Mouse (Mus musculus): ENCODE measurements at regions not wholly inside any gene's neighbourhood (a gene's known extent, or its start where the extent isn't known, plus 50 kb on each side); places are given as distances from the start of the nearest gene placed in this dataset.
A peak's percentile ranks its signal among the peaks of the same experiment; 100 is the strongest.

- no peak for DNase-seq (ENCODE audit: low read depth, low spot score)
Observed at GRCm38 (mm10) chr3:101749841-101750240, 98.9 kb downstream of the Mab21l3 start.

DNA sequence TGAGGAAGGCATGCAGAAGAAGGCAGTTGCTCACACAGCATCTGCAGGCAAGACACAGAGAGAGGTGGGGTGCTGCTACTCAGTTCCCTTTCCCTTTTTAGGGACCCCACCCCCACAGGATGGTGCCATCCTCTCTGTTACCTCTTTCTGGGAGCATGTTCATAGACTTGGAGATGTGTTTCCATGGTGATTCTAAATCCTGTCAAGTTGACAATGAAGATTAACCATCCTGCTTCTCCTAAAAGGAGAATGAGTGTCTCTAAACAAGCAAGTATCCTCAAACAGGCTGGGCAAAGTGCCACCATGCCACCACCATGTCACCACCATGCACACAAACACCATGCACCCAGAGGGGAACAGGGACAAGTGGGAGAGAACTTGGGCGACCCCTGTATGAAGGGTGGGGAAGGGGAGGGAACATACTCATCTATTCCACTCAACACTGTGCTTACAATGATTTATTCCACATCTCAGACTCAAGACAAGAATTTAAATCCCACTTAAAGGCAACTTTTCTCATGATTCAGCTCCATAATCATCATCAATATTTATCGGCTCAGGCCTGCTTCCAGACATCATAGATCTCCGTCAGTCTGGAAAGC, 99.6 kb downstream of the Mab21l3 start:
- no peak for DNase-seq (ENCODE audit: low read depth, low spot score)

DNA sequence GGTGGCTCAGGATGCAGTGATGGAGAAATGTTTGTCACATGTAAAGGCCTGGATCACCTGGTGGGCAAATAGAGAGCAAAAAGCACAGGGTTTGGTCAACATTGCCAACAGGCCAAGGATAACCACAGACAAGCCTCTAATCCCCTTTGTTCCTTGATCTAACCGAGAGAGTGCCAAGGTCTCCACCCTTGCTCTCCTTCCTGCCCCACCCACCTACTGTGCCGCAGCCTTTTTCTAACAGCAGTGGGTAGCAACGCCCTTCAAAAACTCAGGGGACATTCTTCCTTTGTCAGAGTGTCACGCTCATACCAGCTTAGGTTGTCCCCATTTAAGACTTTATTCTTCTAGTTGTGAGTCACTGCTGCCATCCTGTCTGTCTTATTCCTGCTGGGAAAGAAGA, 100.6 kb downstream of the Mab21l3 start:
- no peak for DNase-seq (ENCODE audit: low read depth, low spot score)

DNA sequence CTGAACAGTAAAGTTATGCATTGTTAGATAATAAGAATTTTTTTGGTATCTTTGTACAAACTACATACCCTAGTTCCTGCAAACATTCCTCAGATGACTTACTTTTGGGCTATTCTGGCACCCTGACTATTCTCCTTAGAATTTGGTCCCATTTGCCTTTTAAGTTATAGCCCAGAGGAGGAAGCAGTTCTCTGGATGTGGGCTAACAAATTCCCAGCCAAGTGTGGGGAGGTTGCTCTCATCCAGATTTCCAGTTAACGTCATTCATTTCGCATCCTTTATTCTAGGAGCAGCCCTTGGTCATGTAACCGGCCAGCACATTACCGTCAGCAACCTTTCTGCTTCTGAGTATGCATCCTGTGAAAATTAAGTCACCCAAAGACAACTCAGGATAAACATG, 107.9 kb downstream of the Mab21l3 start:
- DNase-seq (ENCODE audit: low read depth, low spot score), result no peak

- DNase-seq (ENCODE audit: low read depth, low spot score), result no peak
Observed at GRCm38 (mm10) chr3:101737197-101737596, 111.6 kb downstream of the Mab21l3 start.

DNA sequence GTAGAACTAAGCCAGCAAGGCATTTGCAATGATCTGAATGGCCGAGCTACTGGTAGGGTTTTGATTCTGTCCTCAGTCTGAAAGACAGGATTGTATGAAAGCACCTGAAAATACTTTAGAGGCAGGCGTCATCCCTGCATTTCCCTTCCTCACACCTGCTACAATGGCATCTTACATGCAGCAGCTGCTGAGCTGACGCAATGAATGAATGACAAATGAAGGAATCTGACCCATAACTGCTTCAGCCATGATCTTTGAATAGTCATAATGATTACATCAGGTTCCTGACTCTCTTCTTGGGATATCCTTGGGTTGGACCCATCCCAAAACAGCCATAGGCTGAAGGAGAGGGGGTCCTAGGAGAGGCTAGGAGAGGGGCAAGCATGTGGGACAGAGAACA, 119.7 kb downstream of the Mab21l3 start:
- no peak for DNase-seq (ENCODE audit: low read depth, low spot score)

GRCm38 (mm10) chr3:101722926-101723325, 118.4 kb upstream of the Atp1a1 start:
- DNase-seq (ENCODE audit: low read depth, low spot score), result peak; percentile 81

DNA sequence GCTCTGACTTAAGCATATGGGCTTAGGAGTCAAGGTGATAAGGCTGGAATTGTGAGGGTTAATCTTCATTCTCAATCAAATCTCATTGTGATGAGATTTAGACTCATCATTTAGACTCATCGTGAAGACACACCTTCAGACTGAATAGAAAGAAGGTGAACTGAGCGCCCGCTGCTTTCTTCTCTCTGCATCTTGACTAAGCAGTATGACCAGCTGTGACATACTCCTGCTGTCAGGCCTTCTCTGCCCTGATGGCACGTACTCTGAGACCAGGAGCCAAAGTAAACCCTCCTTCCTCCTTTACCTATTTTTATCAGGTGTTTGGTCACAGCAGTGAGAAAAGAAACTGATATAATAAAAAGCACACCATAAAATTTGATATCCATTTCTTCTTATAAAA, 117.5 kb upstream of the Atp1a1 start:
- DNase-seq (ENCODE audit: low read depth, low spot score), result no peak

GRCm38 (mm10) chr3:101715416-101715815, 110.9 kb upstream of the Atp1a1 start:
- DNase-seq (ENCODE audit: low read depth, low spot score), result no peak

DNA sequence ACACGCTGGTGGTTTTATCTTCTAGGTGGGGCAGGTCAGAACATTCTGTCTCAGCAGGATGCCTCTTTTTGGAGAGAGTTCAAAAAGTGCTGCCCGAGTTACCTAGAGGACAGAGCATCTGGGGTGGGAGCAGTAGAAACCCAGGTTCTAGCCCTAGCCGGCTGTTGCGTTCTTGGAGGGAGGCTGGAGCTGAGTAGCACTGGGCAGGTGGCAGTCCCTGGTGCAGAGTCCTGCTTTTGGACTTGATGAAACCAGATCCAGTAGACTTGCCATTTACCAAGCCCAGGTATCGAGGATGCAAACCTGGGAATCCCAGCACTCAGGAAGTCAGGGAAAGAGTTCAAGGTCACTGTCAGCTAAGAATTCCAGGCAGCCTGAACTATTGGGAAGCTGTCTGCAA, 110.3 kb upstream of the Atp1a1 start:
- DNase-seq (ENCODE audit: low read depth, low spot score), result no peak

DNA sequence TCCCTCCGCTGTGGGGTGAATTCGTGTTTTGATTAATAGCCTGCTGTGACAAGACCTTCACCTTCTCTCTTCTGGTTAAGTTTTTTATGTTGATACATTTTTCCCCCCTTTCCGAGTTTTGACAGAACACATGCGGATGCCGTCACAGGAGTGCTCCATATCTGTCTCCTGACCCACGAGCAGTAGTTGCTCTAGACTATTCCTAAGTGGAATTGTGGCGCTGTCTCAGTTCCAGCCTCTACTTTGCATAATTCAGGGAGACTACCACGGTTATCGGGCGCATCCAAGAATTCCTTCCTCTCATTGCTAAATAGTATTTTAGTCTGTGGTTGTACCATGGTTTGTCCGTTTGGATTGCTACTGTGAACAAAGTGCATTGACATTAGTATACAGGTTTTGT, 109.2 kb upstream of the Atp1a1 start:
- DNase-seq (ENCODE audit: low read depth, low spot score), result no peak

DNA sequence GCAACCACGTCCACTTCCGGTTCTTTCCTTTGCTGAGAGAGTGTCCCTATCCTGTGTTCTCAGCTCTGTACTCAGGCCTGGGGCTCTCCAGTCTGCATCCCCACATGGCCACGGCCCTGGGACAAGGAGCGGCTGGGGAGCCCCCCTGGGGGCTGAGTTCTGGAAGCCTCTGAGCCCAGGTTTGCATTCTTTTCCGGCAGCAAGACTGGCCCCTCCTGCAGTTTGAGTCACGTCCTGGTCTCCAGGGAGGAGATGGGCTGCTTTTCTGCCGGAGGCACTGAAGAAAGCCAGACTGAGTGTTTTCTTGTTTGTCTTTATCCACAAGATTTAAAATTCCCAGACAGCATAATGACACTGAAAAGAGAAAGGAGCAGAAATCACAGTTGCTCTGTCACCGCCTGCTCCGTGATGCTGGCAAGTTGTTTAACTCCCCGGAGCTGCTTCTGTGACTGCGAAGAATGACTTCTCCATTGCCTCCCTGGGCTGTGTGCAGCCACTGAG, 108.7 kb upstream of the Atp1a1 start:
- no peak for DNase-seq (ENCODE audit: low read depth, low spot score)

DNA sequence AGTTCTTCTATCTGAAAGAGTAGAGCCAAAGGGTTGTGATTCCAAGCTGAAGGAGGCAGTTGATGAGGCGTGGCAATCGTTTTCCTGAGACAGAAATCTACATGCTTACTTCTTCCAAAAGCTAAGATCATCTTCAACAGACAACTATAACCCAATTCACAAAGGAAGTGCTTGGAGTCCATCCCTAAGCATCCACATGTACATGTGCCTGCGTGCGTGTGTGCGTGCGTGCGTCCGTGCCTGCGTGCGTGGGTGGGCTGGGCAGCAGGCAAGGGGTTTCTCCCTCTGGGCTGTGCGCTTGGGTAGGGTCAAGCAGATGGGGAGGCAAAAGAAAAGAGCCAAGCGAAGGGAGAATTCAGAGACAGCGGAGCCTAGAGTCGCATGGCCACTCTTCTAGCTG, 108.2 kb upstream of the Atp1a1 start:
- DNase-seq (ENCODE audit: low read depth, low spot score), result no peak

GRCm38 (mm10) chr3:101711594-101712171, 107.2 kb upstream of the Atp1a1 start:
- DNase-seq (ENCODE audit: low read depth, low spot score), result peak; percentile 72

- DNase-seq (ENCODE audit: low read depth, low spot score), result no peak
Observed at GRCm38 (mm10) chr3:101709379-101709970, 105.0 kb upstream of the Atp1a1 start.

DNA sequence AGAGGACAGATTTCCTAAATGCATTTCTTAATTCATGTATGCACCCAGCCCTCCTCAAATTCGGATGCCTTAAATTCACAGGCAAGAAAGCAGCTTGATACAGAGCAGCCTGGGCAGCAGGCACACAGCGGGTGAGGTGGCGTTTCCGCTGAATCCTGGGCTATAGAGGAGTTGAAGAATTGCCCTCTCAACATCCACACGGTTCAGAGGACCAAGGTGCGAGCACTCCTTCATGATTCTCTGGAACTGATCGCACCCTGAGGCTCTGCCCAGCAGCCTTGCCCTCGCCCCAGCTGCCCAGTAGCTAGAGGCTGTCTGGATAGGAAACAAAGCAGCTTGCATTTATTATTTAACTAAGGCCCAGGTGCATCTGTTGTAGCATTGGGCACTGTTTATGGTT, 104.3 kb upstream of the Atp1a1 start:
- no peak for DNase-seq (ENCODE audit: low read depth, low spot score)

- DNase-seq (ENCODE audit: low read depth, low spot score), result no peak
Observed at GRCm38 (mm10) chr3:101704919-101705318, 100.4 kb upstream of the Atp1a1 start.

- no peak for DNase-seq (ENCODE audit: low read depth, low spot score)
Observed at GRCm38 (mm10) chr3:101704326-101704725, 99.8 kb upstream of the Atp1a1 start.

GRCm38 (mm10) chr3:101701763-101702173, 97.3 kb upstream of the Atp1a1 start:
- no peak for DNase-seq (ENCODE audit: low read depth, low spot score)

DNA sequence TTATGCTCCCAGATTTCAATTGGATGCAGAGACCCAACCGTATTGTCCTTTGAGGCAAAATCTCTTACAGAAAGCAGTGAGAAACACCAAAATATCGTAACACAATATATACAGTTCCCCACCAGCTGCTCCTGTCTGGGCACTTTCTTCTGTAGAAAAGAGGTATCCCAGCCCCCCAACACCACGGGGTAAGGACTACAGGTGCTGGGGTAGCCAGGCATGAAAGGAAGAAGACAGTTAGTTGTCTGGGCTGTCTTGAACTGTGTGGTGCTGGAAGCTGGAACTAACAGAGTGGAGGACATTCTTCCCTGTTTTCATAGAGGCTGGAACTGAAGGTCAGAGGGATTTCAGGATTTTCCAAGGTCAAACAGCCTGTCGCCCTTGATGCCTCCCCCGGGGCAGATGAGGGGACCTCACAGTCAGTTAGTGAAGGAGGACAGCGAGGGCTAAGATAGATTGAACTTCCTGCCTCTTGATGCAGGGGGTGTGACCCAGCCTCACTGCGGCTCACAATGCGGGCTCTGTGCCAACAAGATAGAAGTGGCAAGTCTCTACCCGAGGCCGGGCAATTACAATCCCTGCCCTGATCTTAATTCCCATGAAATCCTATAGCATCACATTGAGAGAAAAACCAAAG, 96.6 kb upstream of the Atp1a1 start:
- no peak for DNase-seq (ENCODE audit: low read depth, low spot score)

DNA sequence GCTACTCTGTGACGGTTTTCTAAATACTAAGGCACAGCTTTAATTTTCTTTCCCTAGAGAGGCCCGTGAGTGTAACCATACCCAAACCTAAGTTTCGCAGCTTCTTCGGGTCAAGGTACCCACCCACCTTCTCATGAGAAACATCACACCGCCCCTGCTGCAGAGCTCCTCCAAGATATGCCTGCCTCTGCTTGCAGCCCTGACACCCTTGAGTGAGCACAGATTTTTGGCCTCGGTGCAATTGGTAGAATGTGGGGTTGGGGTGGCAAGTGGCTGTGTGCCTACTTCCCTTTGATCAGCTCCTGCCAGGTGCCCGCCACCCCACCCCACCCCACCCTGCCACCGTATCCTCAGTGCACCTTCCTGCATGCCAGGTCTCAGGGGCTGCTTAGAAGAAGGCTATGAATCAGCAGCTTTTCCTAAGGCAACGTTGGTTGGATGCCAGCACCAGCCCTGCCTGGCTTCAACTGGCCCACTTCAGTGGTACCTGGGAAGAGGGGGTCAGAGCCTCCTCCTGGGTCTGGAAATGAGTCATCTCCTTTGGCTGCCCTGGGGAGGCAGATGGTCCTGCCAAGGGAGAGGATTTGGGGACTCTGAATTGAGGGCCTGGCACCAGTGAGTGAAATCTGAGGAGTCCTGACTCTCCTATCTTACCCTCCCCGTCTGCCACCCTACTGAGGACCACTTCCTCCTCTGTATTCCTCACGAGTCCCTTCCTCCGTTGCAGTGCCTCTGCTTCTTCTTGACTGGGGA, 95.6 kb upstream of the Atp1a1 start:
- no peak for DNase-seq (ENCODE audit: low read depth, low spot score)

- no peak for DNase-seq (ENCODE audit: low read depth, low spot score)
Observed at GRCm38 (mm10) chr3:101696832-101697231, 92.3 kb upstream of the Atp1a1 start.

Measured in forelimb bud, embryonic 11.5 days (tissue).